Mouse (Mus musculus): ENCODE data around the gene Hemgn. TPM values are rescaled to one million over a fixed set of nuclear protein-coding genes. Genes with fewer than 3 reads are reported as not detected.

Gene Hemgn
- polyA plus RNA-seq, 2 experiments, result 0.45 to 0.60 TPM

- Histone ChIP-seq H3K4me3 (replicated peaks; ENCODE audit: low read length) (no peak overlapping the region), H3K4me1 (ENCODE audit: control insufficient read depth, insufficient read depth, low read length) (no peaks in the 10 kb centered on the region), H3K4me2 (replicated peaks; ENCODE audit: low read depth, low read length, severe bottlenecking) (no peak overlapping the region), H3K9ac (ENCODE audit: low read depth, low read length, severe bottlenecking) (no peak overlapping the region), H3K27me3 (ENCODE audit: control insufficient read depth, insufficient read depth, low read length) (no peaks in the 10 kb centered on the region), H3K27ac (replicated peaks; ENCODE audit: low read depth, low read length) (no peak overlapping the region), H3K36me3 (ENCODE audit: control insufficient read depth, insufficient read depth, low read length) (no peaks in the 10 kb centered on the region), H3K9me3 (ENCODE audit: control insufficient read depth, low read length) (no peaks in the 10 kb centered on the region)
- no peak for TF ChIP-seq POLR2A (IDR thresholded peaks at IDR 0.05; ENCODE audit: borderline replicate concordance, extremely low read depth, insufficient read depth, insufficient read length)
- no peak for ATAC-seq (ENCODE audit: low FRiP score, low read depth)
- 87% methylated on average over 12 of the region's 12 CpGs for WGBS
- DNase-seq (ENCODE audit: low spot score), result no peak
Measured at GRCm38 (mm10) chr4:46432339-46433036, 19.2 kb upstream of the Hemgn start.

GRCm38 (mm10) chr4:46428903-46429499, 15.7 kb upstream of the Hemgn start:
- ATAC-seq (ENCODE audit: low FRiP score, low read depth), result no peak
- no peak for TF ChIP-seq POLR2A (IDR thresholded peaks at IDR 0.05; ENCODE audit: borderline replicate concordance, extremely low read depth, insufficient read depth, insufficient read length)

GRCm38 (mm10) chr4:46422625-46423024, 9.3 kb upstream of the Hemgn start:
- DNase-seq (ENCODE audit: low spot score), result no peak

More at GRCm38 (mm10) chr4:46428903-46429499, 15.7 kb upstream of the Hemgn start:
- DNase-seq (ENCODE audit: low spot score), result no peak
- H3K9me3 ChIP-seq (ENCODE audit: control insufficient read depth, low read length), result no peaks in the 10 kb centered on the region
- H3K4me2 ChIP-seq (replicated peaks; ENCODE audit: low read depth, low read length, severe bottlenecking), result no peak overlapping the region
- H3K4me3 ChIP-seq (replicated peaks; ENCODE audit: low read length), result no peak overlapping the region
- H3K9ac ChIP-seq (ENCODE audit: low read depth, low read length, severe bottlenecking), result no peak overlapping the region
- no peaks in the 10 kb centered on the region for H3K27me3 ChIP-seq (ENCODE audit: control insufficient read depth, insufficient read depth, low read length)
- H3K36me3 ChIP-seq (ENCODE audit: control insufficient read depth, insufficient read depth, low read length), result no peaks in the 10 kb centered on the region
- no peaks in the 10 kb centered on the region for H3K4me1 ChIP-seq (ENCODE audit: control insufficient read depth, insufficient read depth, low read length)
- WGBS, result 62% methylated on average over 10 of the region's 10 CpGs
- H3K27ac ChIP-seq (replicated peaks; ENCODE audit: low read depth, low read length), result no peak overlapping the region

GRCm38 (mm10) chr4:46418851-46419250, 5.5 kb upstream of the Hemgn start:
- no peaks in the 10 kb centered on the region for H3K27me3 ChIP-seq (ENCODE audit: control insufficient read depth, insufficient read depth, low read length)

More at GRCm38 (mm10) chr4:46422625-46423024, 9.3 kb upstream of the Hemgn start:
- Histone ChIP-seq H3K36me3 (ENCODE audit: control insufficient read depth, insufficient read depth, low read length) (no peaks in the 10 kb centered on the region), H3K4me3 (replicated peaks; ENCODE audit: low read length) (no peak overlapping the region), H3K4me2 (replicated peaks; ENCODE audit: low read depth, low read length, severe bottlenecking) (no peak overlapping the region), H3K9ac (ENCODE audit: low read depth, low read length, severe bottlenecking) (no peak overlapping the region), H3K27ac (replicated peaks; ENCODE audit: low read depth, low read length) (no peak overlapping the region), H3K9me3 (ENCODE audit: control insufficient read depth, low read length) (no peaks in the 10 kb centered on the region), H3K4me1 (ENCODE audit: control insufficient read depth, insufficient read depth, low read length) (no peaks in the 10 kb centered on the region), H3K27me3 (ENCODE audit: control insufficient read depth, insufficient read depth, low read length) (no peaks in the 10 kb centered on the region)
- TF ChIP-seq POLR2A (IDR thresholded peaks at IDR 0.05; ENCODE audit: borderline replicate concordance, extremely low read depth, insufficient read depth, insufficient read length), result no peak
- 58% methylated on average over 8 of the region's 8 CpGs for WGBS
- no peak for ATAC-seq (ENCODE audit: low FRiP score, low read depth)

GRCm38 (mm10) chr4:46417491-46417890, 4.2 kb upstream of the Hemgn start:
- WGBS, result 64% methylated on average over 3 of the region's 3 CpGs
- no peak for DNase-seq (ENCODE audit: low spot score)

More at GRCm38 (mm10) chr4:46418851-46419250, 5.5 kb upstream of the Hemgn start:
- Histone ChIP-seq H3K9ac (ENCODE audit: low read depth, low read length, severe bottlenecking) (no peak overlapping the region), H3K4me3 (replicated peaks; ENCODE audit: low read length) (no peak overlapping the region), H3K36me3 (ENCODE audit: control insufficient read depth, insufficient read depth, low read length) (no peaks in the 10 kb centered on the region), H3K9me3 (ENCODE audit: control insufficient read depth, low read length) (no peaks in the 10 kb centered on the region), H3K4me1 (ENCODE audit: control insufficient read depth, insufficient read depth, low read length) (no peaks in the 10 kb centered on the region), H3K4me2 (replicated peaks; ENCODE audit: low read depth, low read length, severe bottlenecking) (no peak overlapping the region), H3K27ac (replicated peaks; ENCODE audit: low read depth, low read length) (no peak overlapping the region)
- TF ChIP-seq POLR2A (IDR thresholded peaks at IDR 0.05; ENCODE audit: borderline replicate concordance, extremely low read depth, insufficient read depth, insufficient read length), result no peak
- 76% methylated on average over 9 of the region's 9 CpGs for WGBS
- DNase-seq (ENCODE audit: low spot score) (no peak), ATAC-seq (ENCODE audit: low FRiP score, low read depth) (no peak)

More at GRCm38 (mm10) chr4:46417491-46417890, 4.2 kb upstream of the Hemgn start:
- no peak overlapping the region for H3K4me2 ChIP-seq (replicated peaks; ENCODE audit: low read depth, low read length, severe bottlenecking)
- no peaks in the 10 kb centered on the region for H3K27me3 ChIP-seq (ENCODE audit: control insufficient read depth, insufficient read depth, low read length)
- no peak for TF ChIP-seq POLR2A (IDR thresholded peaks at IDR 0.05; ENCODE audit: borderline replicate concordance, extremely low read depth, insufficient read depth, insufficient read length)
- H3K9me3 ChIP-seq (ENCODE audit: control insufficient read depth, low read length), result no peaks in the 10 kb centered on the region
- H3K36me3 ChIP-seq (ENCODE audit: control insufficient read depth, insufficient read depth, low read length), result no peaks in the 10 kb centered on the region
- H3K4me1 ChIP-seq (ENCODE audit: control insufficient read depth, insufficient read depth, low read length), result no peaks in the 10 kb centered on the region
- H3K4me3 ChIP-seq (replicated peaks; ENCODE audit: low read length), result no peak overlapping the region
- no peak overlapping the region for H3K27ac ChIP-seq (replicated peaks; ENCODE audit: low read depth, low read length)
- no peak overlapping the region for H3K9ac ChIP-seq (ENCODE audit: low read depth, low read length, severe bottlenecking)
- no peak for ATAC-seq (ENCODE audit: low FRiP score, low read depth)

Data from limb, embryonic 14.5 days (tissue).